Mouse (Mus musculus): Measurements from ENCODE around the gene Slc22a5. TPM values are rescaled to one million over a fixed set of nuclear protein-coding genes. Genes with fewer than 3 reads are reported as not detected.
"Not testable (repeated sequence)": the region's sequence is repeated elsewhere in the genome, so short reads cannot be mapped to it uniquely, and the experiment has no call there.

Gene Slc22a5
- polyA plus RNA-seq, 2 experiments: 8.9 to 11.4 TPM

- Histone ChIP-seq H3K4me2 (replicated peaks; ENCODE audit: low read depth, low read length, severe bottlenecking) (no peak overlapping the region), H3K36me3 (ENCODE audit: control insufficient read depth, insufficient read depth, low read length) (0 out of 2 replicates have a peak, but pooled peaks cover 3% of the 10 kb centered on the region), H3K9me3 (ENCODE audit: control insufficient read depth, low read length) (no peaks in the 10 kb centered on the region), H3K27me3 (ENCODE audit: control insufficient read depth, insufficient read depth, low read length) (no peaks in the 10 kb centered on the region), H3K9ac (ENCODE audit: low read depth, low read length, severe bottlenecking) (no peak overlapping the region), H3K4me1 (ENCODE audit: control insufficient read depth, insufficient read depth, low read length) (no peaks in the 10 kb centered on the region), H3K27ac (replicated peaks; ENCODE audit: low read depth, low read length) (no peak overlapping the region), H3K4me3 (replicated peaks; ENCODE audit: low read length) (no peak overlapping the region)
- TF ChIP-seq POLR2A (IDR thresholded peaks at IDR 0.05; ENCODE audit: borderline replicate concordance, extremely low read depth, insufficient read depth, insufficient read length): no peak
- no peak for ATAC-seq (ENCODE audit: low FRiP score, low read depth)
- WGBS: 92% methylated on average over 2 of the region's 2 CpGs
- DNase-seq (ENCODE audit: low spot score): no peak
These were observed 19.5 kb downstream of the Slc22a5 start for GRCm38 (mm10) chr11:53871786-53872507.

GRCm38 (mm10) chr11:53869172-53869571 is 22.3 kb downstream of the Slc22a5 start:
- H3K4me2 ChIP-seq (replicated peaks; ENCODE audit: low read depth, low read length, severe bottlenecking): no peak overlapping the region
- TF ChIP-seq POLR2A (IDR thresholded peaks at IDR 0.05; ENCODE audit: borderline replicate concordance, extremely low read depth, insufficient read depth, insufficient read length): no peak
- H3K27me3 ChIP-seq (ENCODE audit: control insufficient read depth, insufficient read depth, low read length): no peaks in the 10 kb centered on the region
- ATAC-seq (ENCODE audit: low FRiP score, low read depth) (no peak), DNase-seq (ENCODE audit: low spot score) (no peak)
- no peaks in the 10 kb centered on the region for H3K9me3 ChIP-seq (ENCODE audit: control insufficient read depth, low read length)
- 94% methylated on average over 5 of the region's 5 CpGs for WGBS
- H3K4me1 ChIP-seq (ENCODE audit: control insufficient read depth, insufficient read depth, low read length): no peaks in the 10 kb centered on the region
- no peak overlapping the region for H3K9ac ChIP-seq (ENCODE audit: low read depth, low read length, severe bottlenecking)
- 0 out of 2 replicates have a peak, but pooled peaks cover 3% of the 10 kb centered on the region for H3K36me3 ChIP-seq (ENCODE audit: control insufficient read depth, insufficient read depth, low read length)
- no peak overlapping the region for H3K4me3 ChIP-seq (replicated peaks; ENCODE audit: low read length)
- no peak overlapping the region for H3K27ac ChIP-seq (replicated peaks; ENCODE audit: low read depth, low read length)

- H3K27ac ChIP-seq (replicated peaks; ENCODE audit: low read depth, low read length); H3K4me3 ChIP-seq (replicated peaks; ENCODE audit: low read length); ATAC-seq (ENCODE audit: low FRiP score, low read depth); H3K9me3 ChIP-seq (ENCODE audit: control insufficient read depth, low read length); H3K4me2 ChIP-seq (replicated peaks; ENCODE audit: low read depth, low read length, severe bottlenecking); H3K4me1 ChIP-seq (ENCODE audit: control insufficient read depth, insufficient read depth, low read length); DNase-seq (ENCODE audit: low spot score); H3K9ac ChIP-seq (ENCODE audit: low read depth, low read length, severe bottlenecking); H3K27me3 ChIP-seq (ENCODE audit: control insufficient read depth, insufficient read depth, low read length); H3K36me3 ChIP-seq (ENCODE audit: control insufficient read depth, insufficient read depth, low read length): not testable (repeated sequence)
- 38% methylated on average over 5 of the region's 5 CpGs for WGBS
These were observed 23.1 kb downstream of the Slc22a5 start for GRCm38 (mm10) chr11:53868323-53868722.

GRCm38 (mm10) chr11:53864724-53865310 is 26.6 kb downstream of the Slc22a5 start:
- ATAC-seq (ENCODE audit: low FRiP score, low read depth); H3K4me1 ChIP-seq (ENCODE audit: control insufficient read depth, insufficient read depth, low read length); H3K9ac ChIP-seq (ENCODE audit: low read depth, low read length, severe bottlenecking); H3K4me2 ChIP-seq (replicated peaks; ENCODE audit: low read depth, low read length, severe bottlenecking); H3K4me3 ChIP-seq (replicated peaks; ENCODE audit: low read length); DNase-seq (ENCODE audit: low spot score); H3K27me3 ChIP-seq (ENCODE audit: control insufficient read depth, insufficient read depth, low read length); H3K36me3 ChIP-seq (ENCODE audit: control insufficient read depth, insufficient read depth, low read length); H3K9me3 ChIP-seq (ENCODE audit: control insufficient read depth, low read length); H3K27ac ChIP-seq (replicated peaks; ENCODE audit: low read depth, low read length): not testable (repeated sequence)
- 61% methylated on average over 1 of the region's 4 CpGs for WGBS

GRCm38 (mm10) chr11:53860944-53861343 is 30.5 kb downstream of the Slc22a5 start:
- not testable (repeated sequence) for ATAC-seq (ENCODE audit: low FRiP score, low read depth); H3K36me3 ChIP-seq (ENCODE audit: control insufficient read depth, insufficient read depth, low read length); DNase-seq (ENCODE audit: low spot score); H3K9ac ChIP-seq (ENCODE audit: low read depth, low read length, severe bottlenecking); H3K4me3 ChIP-seq (replicated peaks; ENCODE audit: low read length); H3K4me1 ChIP-seq (ENCODE audit: control insufficient read depth, insufficient read depth, low read length); H3K27me3 ChIP-seq (ENCODE audit: control insufficient read depth, insufficient read depth, low read length); H3K27ac ChIP-seq (replicated peaks; ENCODE audit: low read depth, low read length); H3K9me3 ChIP-seq (ENCODE audit: control insufficient read depth, low read length); H3K4me2 ChIP-seq (replicated peaks; ENCODE audit: low read depth, low read length, severe bottlenecking)
- WGBS: 80% methylated on average over 8 of the region's 9 CpGs

- not testable (repeated sequence) for H3K27ac ChIP-seq (replicated peaks; ENCODE audit: low read depth, low read length); H3K9me3 ChIP-seq (ENCODE audit: control insufficient read depth, low read length); DNase-seq (ENCODE audit: low spot score); H3K4me1 ChIP-seq (ENCODE audit: control insufficient read depth, insufficient read depth, low read length); H3K27me3 ChIP-seq (ENCODE audit: control insufficient read depth, insufficient read depth, low read length); H3K36me3 ChIP-seq (ENCODE audit: control insufficient read depth, insufficient read depth, low read length)
- peak within 1 kb of the TSS; percentile 64 for H3K9ac ChIP-seq (ENCODE audit: low read depth, low read length, severe bottlenecking)
- H3K4me2 ChIP-seq (replicated peaks; ENCODE audit: low read depth, low read length, severe bottlenecking): peak within 1 kb of the TSS; percentile 57
- WGBS: 17% methylated on average over 32 of the region's 50 CpGs
- peak within 1 kb of the TSS; percentile 46 for H3K4me3 ChIP-seq (replicated peaks; ENCODE audit: low read length)
- ATAC-seq (ENCODE audit: low FRiP score, low read depth): peak; percentile 78
These were observed 32.5 kb downstream of the Slc22a5 start, which contains the start of gene Gm12216 for GRCm38 (mm10) chr11:53858761-53859580. TSS of gene Gm12216 (minus strand) at chr11:53859256.
